ENCODE assay signal across 11 mouse cellular contexts in the genomic region with DNA sequence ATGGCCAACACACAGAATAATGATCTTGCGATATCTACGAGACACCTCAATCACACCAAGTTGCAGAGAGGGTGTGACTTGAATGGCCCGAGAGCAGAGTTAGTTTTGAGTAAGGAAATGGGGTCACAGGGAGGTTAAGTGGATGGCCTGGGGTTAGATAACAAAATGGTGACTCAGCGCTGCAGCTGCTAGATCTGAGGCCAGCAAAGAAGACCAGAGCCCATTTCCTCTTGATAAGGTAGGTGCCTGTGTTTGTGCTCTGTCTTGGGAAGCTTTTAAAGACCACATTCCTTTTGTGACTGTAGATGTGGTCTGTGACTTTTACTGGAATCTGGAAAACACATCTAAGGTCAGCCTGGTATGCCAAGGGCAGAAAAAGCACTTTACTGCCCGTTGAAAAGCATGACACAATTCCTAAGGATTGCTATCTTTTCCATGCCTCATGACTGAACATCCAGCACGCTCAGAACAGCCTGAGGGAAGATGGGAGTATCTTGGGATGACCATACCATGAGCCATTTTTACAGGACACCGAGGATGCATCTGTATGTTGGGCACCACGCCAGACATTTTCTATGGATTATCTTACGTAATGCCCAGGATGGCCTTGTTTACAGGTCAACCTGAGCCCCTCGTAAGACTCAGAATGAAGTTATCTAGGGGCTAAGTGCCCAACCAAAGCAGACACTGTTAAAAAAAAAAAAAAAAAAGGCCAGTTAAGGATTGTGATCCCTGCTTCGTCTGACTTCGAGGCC.
A peak's percentile ranks its signal among the peaks of the same experiment; 100 is the strongest.
DNase-seq lines count a peak whose midpoint lies in the region; ATAC-seq and TF ChIP-seq lines count a peak whose summit lies in the region.
"Had no signal": no experiment of that assay in that cellular context is flagged by ENCODE, and none has a peak within 500 bp of the region (broad histone marks: within the 10 kb centered on the region; RNA-seq: fewer than 3 reads in every experiment).

No protein-coding gene starts in this region.

- H3K9me3 ChIP-seq in liver, embryonic 14.5 days (ENCODE audit: control insufficient read depth, low read length): no peaks in the 10 kb centered on the region

- peaks cover 0 to 13% of the 10 kb centered on the region in 2 experiments; a peak in 2 of 4 replicates for H3K4me1 ChIP-seq in liver, embryonic 14.5 days (replicated peaks; ENCODE audit: control insufficient read depth in 2 of 2, insufficient read depth in 2 of 2, low read length in 1 of 2)

- no peak overlapping the region for H3K9ac ChIP-seq in liver, embryonic 14.5 days (replicated peaks)

- no peak overlapping the region for H3K27ac ChIP-seq in liver, embryonic 14.5 days
- H3K27ac ChIP-seq: macrophage had no signal

- peak; percentile 6 for DNase-seq in kidney, adult 11 months
- DNase-seq in kidney, postnatal 10 days: no peak
- DNase-seq in 416B (ENCODE audit: low read depth): peak; percentile 97
- peak; percentile 69 for DNase-seq in embryo, embryonic 10.5 days (ENCODE audit: low spot score)
- peak in 1 of 3 experiments; percentile 17 for DNase-seq in liver, embryonic 14.5 days (ENCODE audit: low read depth in 3 of 3, low spot score in 3 of 3)
- no peak for DNase-seq in left cerebral cortex, adult 18-20 months (ENCODE audit: low spot score in 2 of 2)
- no peak for DNase-seq in gastrocnemius, adult 18-20 months (ENCODE audit: low spot score)
- DNase-seq: cerebellum, postnatal 14 days; thymus, postnatal 36 days had no signal

- no peak overlapping the region for H3K4me2 ChIP-seq in liver, embryonic 14.5 days (ENCODE audit: low read depth)

- no peak for TF ChIP-seq CTCF in liver, embryonic 14.5 days (IDR thresholded peaks at IDR 0.05; ENCODE audit: low read depth)

- H3K27me3 ChIP-seq in liver, embryonic 14.5 days (ENCODE audit: control insufficient read depth, insufficient read depth, low read length): no peaks in the 10 kb centered on the region

- TF ChIP-seq EP300 in liver, embryonic 14.5 days (IDR thresholded peaks at IDR 0.05; ENCODE audit: low read depth): no peak

- H3K4me3 ChIP-seq in liver, embryonic 14.5 days (ENCODE audit: insufficient read depth in 1 of 2, low read depth in 2 of 2, low read length in 2 of 2): no peak overlapping the region

- 13% methylated on average over 12 of the region's 12 CpGs for WGBS in liver, embryonic 14.5 days (ENCODE audit: insufficient replicate concordance)

- no peaks in the 10 kb centered on the region for H3K36me3 ChIP-seq in liver, embryonic 14.5 days (replicated peaks; ENCODE audit: control insufficient read depth, insufficient read depth, low read depth)

- peak; percentile 70; the same call in 1 of the 2 replicates for ATAC-seq in liver, embryonic 14.5 days (ENCODE audit: insufficient read depth)
- no peak for ATAC-seq in cerebellum, adult (ENCODE audit: insufficient number of reproducible peaks, low FRiP score, low TSS enrichment)

Comparison
In these comparisons a context has a peak if more than half of its experiments do, and no peak if none do; other contexts are left out.
1. DNase-seq: peak in kidney, adult 11 months (single experiment), 416B (single experiment) and embryo, embryonic 10.5 days (single experiment); none in kidney, postnatal 10 days (single experiment), left cerebral cortex, adult 18-20 months (0 of 2) and gastrocnemius, adult 18-20 months (single experiment).